Mouse (Mus musculus): ENCODE results near the gene Bahcc1.

The Bahcc1 gene

GRCm38 (mm10) chr11:120303119-120303518 is 70.4 kb downstream of the Bahcc1 start:
- no peak for DNase-seq

- no peak for DNase-seq
These were observed 71.0 kb downstream of the Bahcc1 start for GRCm38 (mm10) chr11:120303559-120304349.

- no peak for DNase-seq
These were observed 71.6 kb downstream of the Bahcc1 start for GRCm38 (mm10) chr11:120304350-120304694.

DNA sequence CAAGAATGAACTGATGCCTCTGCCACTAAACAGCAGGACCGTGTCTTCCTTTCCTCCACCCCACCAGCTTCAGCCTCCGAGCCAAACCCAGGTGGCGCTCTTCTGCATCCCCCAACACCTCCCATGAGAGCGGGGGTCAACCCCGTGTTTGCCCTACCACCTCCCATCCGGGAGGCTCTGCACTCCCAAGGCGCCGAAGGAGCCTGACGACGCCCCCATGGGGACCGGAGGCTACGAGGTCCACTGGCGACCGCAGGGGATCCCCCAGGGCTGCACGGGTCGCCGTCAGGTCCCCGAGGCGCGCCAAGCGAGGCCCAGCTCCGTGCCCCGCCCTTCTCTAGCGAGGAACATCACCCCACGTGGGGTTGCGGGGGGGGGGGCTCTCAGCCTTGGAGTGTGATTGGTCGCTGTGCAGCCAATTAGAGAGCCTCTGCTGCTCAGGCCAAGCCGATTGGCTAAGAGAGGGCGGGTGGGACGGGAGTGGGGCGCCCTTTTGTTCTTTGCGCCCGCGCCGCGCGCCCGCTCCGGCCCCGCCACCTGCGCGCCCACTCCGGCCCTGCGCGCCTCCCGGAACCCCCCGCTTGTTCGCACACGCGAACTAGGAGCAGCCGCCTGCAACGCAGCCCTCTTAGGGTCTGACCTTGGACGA is 72.3 kb downstream of the Bahcc1 start:
- DNase-seq = peak; percentile 91

DNA sequence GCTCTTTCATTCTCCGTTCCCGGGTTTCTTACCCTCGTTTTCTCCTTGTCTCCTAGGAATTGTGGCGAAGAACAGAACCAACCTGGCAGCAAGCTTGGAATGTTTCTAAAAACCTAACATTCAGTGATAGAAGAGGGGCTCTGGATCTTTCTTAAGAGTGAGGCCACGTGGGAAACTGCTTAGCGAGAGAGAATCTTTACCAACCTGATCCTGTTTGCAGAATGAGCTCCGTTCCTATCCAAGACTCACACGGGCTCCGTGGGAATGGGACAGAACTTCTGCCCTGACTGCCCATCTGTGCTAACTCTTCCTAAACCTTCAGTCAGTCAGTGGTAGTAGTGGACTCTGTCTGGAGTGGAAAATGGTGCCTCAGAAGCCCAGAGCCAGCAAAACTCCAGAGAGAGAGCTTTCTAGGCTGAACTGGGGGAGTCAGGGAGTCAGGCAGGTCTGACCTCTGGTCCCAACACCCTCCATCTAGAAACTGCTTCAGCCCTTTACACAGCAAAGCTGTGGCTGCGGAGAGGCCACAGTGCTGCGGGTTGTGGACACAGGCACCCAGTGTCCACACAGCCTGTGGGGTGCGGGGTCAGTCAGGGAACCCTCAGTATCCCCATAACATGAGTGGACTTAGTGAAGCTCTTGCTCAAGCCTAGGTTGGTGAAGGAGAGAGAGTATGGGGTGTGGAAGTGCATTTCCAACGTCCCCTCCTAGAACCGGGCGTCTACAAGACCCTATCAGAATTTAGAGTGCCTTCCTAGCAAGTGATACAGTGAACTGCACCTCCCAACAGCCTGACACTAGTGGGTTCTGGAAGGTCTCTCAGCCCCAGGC is 73.0 kb downstream of the Bahcc1 start:
- no peak for DNase-seq

DNA sequence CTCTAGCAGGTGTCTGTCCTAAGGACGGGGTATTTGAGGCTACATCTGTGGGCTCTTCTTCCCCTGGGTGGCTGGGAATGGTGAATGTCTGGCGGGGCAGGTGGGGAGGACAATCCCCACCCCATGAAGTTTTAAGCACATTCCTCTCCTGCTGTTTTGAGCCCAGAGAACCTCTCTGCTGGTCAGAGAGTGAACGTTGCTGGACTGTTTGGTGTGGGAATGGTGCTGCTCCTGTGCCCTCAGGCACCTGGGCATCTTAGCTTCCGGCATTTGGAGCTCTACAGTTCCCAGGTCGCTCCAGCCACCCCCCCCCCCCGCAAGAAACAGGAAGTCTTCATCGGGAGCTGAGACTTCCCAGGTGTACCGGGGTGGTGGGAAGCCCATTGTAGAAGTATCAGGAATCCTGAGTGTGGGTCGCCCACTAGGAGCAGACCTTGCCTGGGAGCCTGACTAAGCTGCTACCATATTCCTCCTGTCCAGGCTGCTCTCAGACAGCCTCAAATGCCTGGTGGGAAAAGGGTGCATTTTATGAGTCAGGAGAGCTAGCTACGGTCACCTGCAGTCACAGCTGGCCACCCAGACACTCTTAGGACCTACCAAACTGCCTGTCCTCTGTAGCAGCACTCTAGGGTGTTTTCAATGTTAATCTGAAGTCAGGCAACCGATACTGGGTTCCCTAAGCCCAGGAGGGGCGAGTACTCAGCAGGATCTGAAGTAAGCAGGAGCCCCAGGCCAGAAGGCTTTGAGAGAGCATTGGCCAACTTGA is 73.8 kb downstream of the Bahcc1 start:
- no peak for DNase-seq

DNA sequence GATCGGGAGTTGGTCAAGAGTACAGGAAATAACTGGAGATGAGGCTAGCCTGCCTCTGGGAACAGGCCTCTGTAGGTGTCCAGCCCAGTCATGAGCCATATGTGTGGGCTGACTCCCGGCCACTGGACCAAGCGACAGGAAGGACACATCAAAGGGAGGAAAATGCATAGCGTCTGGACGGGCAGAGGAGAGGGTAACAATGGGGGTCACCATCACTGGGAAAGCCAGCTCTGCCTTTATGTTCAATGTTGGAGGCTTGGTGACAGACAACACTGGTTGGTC is 74.3 kb downstream of the Bahcc1 start:
- no peak for DNase-seq

DNA sequence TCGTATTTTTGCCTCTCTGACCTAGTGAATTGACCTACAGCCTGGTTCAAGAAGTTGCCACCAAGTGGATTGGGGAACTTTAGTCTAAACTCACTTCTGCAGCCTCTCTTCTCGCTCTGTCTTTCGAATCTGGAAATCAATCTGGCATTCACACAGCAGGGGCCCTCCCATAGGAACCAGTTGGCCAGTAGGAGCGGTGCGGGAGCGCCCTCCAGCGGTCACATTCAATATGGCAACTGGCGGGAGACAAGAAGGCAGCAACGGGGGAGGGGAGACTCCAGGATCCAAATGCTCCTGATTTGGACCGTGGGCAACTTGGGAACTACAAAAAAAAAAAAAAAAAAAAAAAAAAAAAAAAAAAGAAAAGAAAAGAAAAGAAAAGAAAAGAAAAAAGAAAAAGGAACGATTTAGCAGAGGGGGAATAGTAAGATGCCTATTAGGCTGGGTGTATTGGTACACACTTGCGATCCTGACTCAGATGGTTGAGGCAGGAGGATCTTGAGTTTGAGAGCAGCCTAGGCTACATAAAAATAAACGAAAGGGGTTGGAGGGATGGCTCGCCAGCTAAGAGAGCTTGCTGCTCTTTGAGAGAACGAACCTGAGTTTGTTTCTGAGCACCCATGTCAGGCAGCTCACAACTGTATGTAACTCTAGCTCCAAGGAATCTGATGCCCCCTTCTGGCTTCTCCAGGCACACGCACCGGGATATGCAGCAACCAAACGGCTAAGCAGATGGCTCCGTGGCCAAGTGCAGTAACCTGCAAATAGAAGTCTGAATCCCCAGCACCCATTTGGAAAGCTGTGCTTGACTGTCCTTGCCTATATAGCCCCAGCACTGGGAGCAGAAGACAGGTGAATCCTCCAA is 75.1 kb downstream of the Bahcc1 start:
- DNase-seq = peak; percentile 98

- peak; percentile 8 for DNase-seq
These were observed 75.9 kb downstream of the Bahcc1 start for GRCm38 (mm10) chr11:120308441-120309320.

- peak; percentile 96 for DNase-seq
These were observed 78.1 kb downstream of the Bahcc1 start for GRCm38 (mm10) chr11:120310813-120311312.

GRCm38 (mm10) chr11:120311561-120311960 is 78.8 kb downstream of the Bahcc1 start:
- DNase-seq = peak; percentile 67

- DNase-seq = no peak
These were observed 79.3 kb downstream of the Bahcc1 start for GRCm38 (mm10) chr11:120312069-120312468.

- no peak for DNase-seq
These were observed 81.3 kb downstream of the Bahcc1 start for GRCm38 (mm10) chr11:120313906-120314685.

DNA sequence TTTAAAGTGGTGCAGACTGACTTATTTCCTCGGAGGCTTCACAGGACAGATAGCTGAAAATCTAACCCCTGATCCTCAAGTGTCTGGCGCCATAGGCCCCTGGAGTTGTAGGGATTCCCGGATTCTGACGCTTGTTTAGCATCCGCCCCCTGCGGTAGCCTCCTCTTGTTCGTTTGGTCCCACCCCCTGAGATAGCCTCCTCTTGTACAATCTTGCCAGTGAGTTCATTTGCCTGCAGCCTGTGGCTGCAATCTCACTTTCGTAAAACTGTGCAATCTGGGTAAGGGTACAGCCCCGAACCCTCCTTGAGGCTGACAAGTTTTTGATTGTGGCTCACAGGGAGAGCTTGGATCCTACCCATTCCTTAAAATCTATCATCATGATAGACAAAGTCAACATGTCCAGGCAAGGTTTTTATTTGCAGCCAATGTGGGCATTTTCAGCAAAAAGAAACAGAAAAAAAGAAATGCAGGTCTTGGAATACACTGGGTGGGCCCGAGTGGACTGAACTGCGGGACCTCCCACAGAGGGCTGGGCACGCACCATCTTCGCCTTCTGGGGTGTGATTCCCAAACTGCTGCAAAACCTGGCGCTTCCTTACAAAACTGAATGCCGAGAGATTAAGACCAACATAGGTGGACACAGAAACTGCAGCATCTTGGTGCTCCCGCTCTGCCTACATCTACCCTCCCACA is 82.1 kb downstream of the Bahcc1 start:
- DNase-seq = no peak

DNA sequence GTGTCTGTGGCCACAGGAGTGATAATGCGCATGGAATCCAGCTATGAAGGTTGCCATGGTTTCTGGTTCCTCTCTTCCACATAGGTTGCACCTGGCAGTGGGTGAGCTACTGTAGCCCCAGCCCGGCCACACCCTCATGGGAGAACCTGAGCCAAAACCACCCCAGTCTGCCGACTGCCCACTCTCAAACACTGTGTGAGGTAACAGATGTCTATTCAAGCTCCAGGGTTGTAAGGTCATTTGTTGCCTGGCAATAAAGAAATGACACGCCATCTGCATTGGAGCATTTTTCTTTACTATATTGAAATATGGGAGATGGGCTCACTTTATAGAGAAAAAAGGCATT is 82.6 kb downstream of the Bahcc1 start:
- no peak for DNase-seq

- DNase-seq = peak; percentile 96
These were observed 83.3 kb downstream of the Bahcc1 start for GRCm38 (mm10) chr11:120315832-120316689.

- peak; percentile 55 for DNase-seq
These were observed 84.0 kb downstream of the Bahcc1 start for GRCm38 (mm10) chr11:120316690-120317254.

DNA sequence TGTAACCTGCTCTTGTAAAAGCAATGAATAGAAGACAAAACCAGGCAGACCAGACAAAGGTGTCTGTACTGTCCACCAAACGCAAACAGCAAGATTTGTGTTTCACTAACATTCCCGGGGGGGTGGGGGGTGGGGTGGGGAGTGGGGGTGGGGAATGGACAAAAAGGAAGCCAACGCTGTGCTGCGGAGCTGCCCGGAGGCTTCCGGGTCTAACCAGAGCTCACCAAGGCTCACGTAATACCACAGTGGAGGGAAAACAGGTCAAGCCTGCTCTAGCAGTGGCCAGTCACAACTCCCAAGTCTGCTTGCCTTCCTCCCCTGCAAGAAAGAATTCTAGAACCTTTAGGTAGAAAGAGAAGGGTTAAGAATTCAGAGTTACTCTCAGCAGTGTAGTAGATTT is 84.7 kb downstream of the Bahcc1 start:
- DNase-seq = no peak

Data from lung, postnatal 10 days (tissue).